Mouse (Mus musculus): ENCODE data around the gene B3gnt6. TPM values are rescaled to one million over a fixed set of nuclear protein-coding genes. Genes with fewer than 3 reads are reported as not detected.

The B3gnt6 gene
- polyA plus RNA-seq, 1 experiment from 2014 or later = 0.57 TPM

DNA sequence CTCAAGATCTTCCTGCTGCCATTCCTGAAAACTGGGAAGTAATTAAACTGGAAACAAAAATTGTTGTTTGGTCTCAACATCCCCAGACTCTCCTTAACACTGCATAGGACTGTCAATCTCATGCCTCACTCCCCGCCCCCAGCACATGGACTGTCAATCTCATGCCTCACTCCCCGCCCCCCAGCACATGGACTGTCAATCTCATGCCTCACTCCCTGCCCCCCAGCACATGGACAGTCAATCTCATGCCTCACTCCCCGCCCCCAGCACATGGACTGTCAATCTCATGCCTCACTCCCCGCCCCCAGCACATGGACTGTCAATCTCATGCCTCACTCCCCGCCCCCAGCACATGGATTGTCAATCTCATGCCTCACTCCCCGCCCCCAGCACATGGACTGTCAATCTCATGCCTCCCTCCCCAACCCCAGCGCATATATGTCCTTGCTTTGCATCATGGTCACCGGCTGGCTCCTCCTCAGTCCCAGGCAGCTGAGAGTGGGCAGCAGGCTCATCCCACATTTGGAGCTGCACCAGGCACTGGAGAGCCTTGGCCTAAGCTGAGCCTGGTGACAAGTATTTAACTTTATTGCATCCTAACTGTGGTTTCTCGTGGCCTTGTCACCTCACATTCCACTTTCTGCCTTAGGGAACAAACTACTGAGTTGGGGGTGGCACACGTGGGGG is 50.4 kb downstream of the B3gnt6 start:
- no peaks in the 10 kb centered on the region for H3K9me3 ChIP-seq (replicated peaks; ENCODE audit: control insufficient read depth, low read length, poor library complexity, severe bottlenecking)
- 73% methylated on average over 10 of the region's 10 CpGs for WGBS
- no peaks in the 10 kb centered on the region for H3K36me3 ChIP-seq (ENCODE audit: control insufficient read depth, insufficient read depth, low read length)
- no peak overlapping the region for H3K27ac ChIP-seq (ENCODE audit: low read length)
- ATAC-seq = no peak
- H3K27me3 ChIP-seq (ENCODE audit: control insufficient read depth, insufficient read depth, low read depth, low read length) = no peaks in the 10 kb centered on the region
- H3K4me3 ChIP-seq (ENCODE audit: low read depth, low read length) = no peak overlapping the region
- H3K9ac ChIP-seq (ENCODE audit: low read depth, low read length) = no peak overlapping the region
- H3K4me2 ChIP-seq (ENCODE audit: low read length) = no peak overlapping the region
- peaks cover 7% of the 10 kb centered on the region; the same call in 1 of the 2 replicates for H3K4me1 ChIP-seq (ENCODE audit: control insufficient read depth, insufficient read depth, low read length)

GRCm38 (mm10) chr7:98147766-98148165 is 51.5 kb downstream of the B3gnt6 start:
- no peak overlapping the region for H3K4me3 ChIP-seq (ENCODE audit: low read depth, low read length)
- H3K27ac ChIP-seq (ENCODE audit: low read length) = no peak overlapping the region
- 54% methylated on average over 8 of the region's 8 CpGs for WGBS
- ATAC-seq = no peak
- H3K27me3 ChIP-seq (ENCODE audit: control insufficient read depth, insufficient read depth, low read depth, low read length) = no peaks in the 10 kb centered on the region
- H3K4me2 ChIP-seq (ENCODE audit: low read length) = no peak overlapping the region
- no peaks in the 10 kb centered on the region for H3K9me3 ChIP-seq (replicated peaks; ENCODE audit: control insufficient read depth, low read length, poor library complexity, severe bottlenecking)
- no peak overlapping the region for H3K9ac ChIP-seq (ENCODE audit: low read depth, low read length)
- H3K4me1 ChIP-seq (ENCODE audit: control insufficient read depth, insufficient read depth, low read length) = peaks cover 7% of the 10 kb centered on the region
- H3K36me3 ChIP-seq (ENCODE audit: control insufficient read depth, insufficient read depth, low read length) = no peaks in the 10 kb centered on the region

GRCm38 (mm10) chr7:98146447-98146845 is 52.8 kb downstream of the B3gnt6 start:
- Histone ChIP-seq H3K9ac (ENCODE audit: low read depth, low read length) (no peak overlapping the region), H3K27ac (ENCODE audit: low read length) (no peak overlapping the region), H3K36me3 (ENCODE audit: control insufficient read depth, insufficient read depth, low read length) (no peaks in the 10 kb centered on the region), H3K9me3 (replicated peaks; ENCODE audit: control insufficient read depth, low read length, poor library complexity, severe bottlenecking) (no peaks in the 10 kb centered on the region), H3K27me3 (ENCODE audit: control insufficient read depth, insufficient read depth, low read depth, low read length) (no peaks in the 10 kb centered on the region), H3K4me2 (ENCODE audit: low read length) (no peak overlapping the region), H3K4me3 (ENCODE audit: low read depth, low read length) (no peak overlapping the region), H3K4me1 (ENCODE audit: control insufficient read depth, insufficient read depth, low read length) (peaks cover 9% of the 10 kb centered on the region)
- ATAC-seq = no peak
- WGBS = 85% methylated on average over 8 of the region's 8 CpGs

DNA sequence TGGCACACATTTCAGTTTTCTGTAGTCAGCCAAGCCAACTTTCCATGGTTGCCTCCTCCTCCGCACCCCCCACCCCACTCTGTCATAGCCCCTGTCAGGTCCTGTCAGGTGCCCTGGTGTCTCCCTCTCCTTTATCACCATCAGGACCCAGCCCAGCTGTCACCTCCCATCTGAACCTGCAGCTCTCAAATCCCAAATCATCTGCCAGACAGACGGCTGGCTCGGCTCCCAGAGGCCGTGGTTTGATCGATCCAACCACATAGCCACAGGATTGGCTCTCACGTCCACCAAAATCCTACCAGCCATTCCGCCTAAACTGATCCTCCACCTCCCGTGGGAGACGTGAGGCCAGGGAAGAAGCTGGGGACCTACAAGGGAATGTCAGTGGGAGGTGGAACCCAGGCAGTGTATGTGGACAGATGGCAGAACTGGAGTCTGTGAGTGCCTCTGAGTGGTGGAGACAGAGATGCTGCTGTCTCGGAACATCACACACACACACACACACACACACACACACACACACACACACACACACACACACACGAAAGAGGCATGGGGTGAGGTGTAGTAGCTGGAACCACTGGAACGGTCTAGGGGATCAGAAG is 53.3 kb downstream of the B3gnt6 start:
- H3K9ac ChIP-seq (ENCODE audit: low read depth, low read length) = no peak overlapping the region
- no peak for ATAC-seq
- H3K36me3 ChIP-seq (ENCODE audit: control insufficient read depth, insufficient read depth, low read length) = no peaks in the 10 kb centered on the region
- no peak overlapping the region for H3K4me2 ChIP-seq (ENCODE audit: low read length)
- no peaks in the 10 kb centered on the region for H3K27me3 ChIP-seq (ENCODE audit: control insufficient read depth, insufficient read depth, low read depth, low read length)
- H3K4me1 ChIP-seq (ENCODE audit: control insufficient read depth, insufficient read depth, low read length) = peaks cover 10% of the 10 kb centered on the region
- no peaks in the 10 kb centered on the region for H3K9me3 ChIP-seq (replicated peaks; ENCODE audit: control insufficient read depth, low read length, poor library complexity, severe bottlenecking)
- WGBS = 81% methylated on average over 11 of the region's 12 CpGs
- H3K27ac ChIP-seq (ENCODE audit: low read length) = no peak overlapping the region
- H3K4me3 ChIP-seq (ENCODE audit: low read depth, low read length) = no peak overlapping the region

DNA sequence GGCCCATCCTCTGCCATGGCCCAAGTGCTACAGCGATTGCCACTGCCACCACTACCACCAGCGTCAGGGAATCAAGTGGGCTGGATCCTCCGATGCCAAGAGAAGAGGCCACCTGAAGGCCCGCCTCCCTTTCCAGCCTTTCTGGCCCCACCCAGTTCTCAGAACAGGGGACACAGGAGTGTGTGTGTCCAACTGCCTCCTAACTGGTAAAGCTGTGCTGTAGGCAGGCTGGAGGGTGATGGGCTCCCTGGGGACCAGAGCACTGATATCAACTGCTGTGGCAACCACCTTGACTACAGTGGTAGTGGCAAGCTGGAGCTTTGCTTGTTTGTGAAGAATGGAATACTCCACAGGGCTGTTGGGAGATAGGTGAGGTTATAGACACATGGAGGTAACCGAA is 53.9 kb downstream of the B3gnt6 start, which contains the start of gene Omp:
Gene Omp (minus strand): TSS at position 101 of the 400 bp plus-strand sequence.
- H3K9ac ChIP-seq (ENCODE audit: low read depth, low read length) = no peak within 1 kb of the TSS
- H3K4me2 ChIP-seq (ENCODE audit: low read length) = no peak within 1 kb of the TSS
- no peaks in the 10 kb centered on the region for H3K27me3 ChIP-seq (ENCODE audit: control insufficient read depth, insufficient read depth, low read depth, low read length)
- H3K4me1 ChIP-seq (ENCODE audit: control insufficient read depth, insufficient read depth, low read length) = peaks cover 10% of the 10 kb centered on the region
- no peak within 1 kb of the TSS for H3K27ac ChIP-seq (ENCODE audit: low read length)
- ATAC-seq = no peak
- 89% methylated on average over 5 of the region's 5 CpGs for WGBS
- no peaks in the 10 kb centered on the region for H3K9me3 ChIP-seq (replicated peaks; ENCODE audit: control insufficient read depth, low read length, poor library complexity, severe bottlenecking)
- H3K4me3 ChIP-seq (ENCODE audit: low read depth, low read length) = no peak within 1 kb of the TSS
- no peaks in the 10 kb centered on the region for H3K36me3 ChIP-seq (ENCODE audit: control insufficient read depth, insufficient read depth, low read length)

- Histone ChIP-seq H3K27me3 (ENCODE audit: control insufficient read depth, insufficient read depth, low read depth, low read length) (no peaks in the 10 kb centered on the region), H3K4me1 (ENCODE audit: control insufficient read depth, insufficient read depth, low read length) (peaks cover 3% of the 10 kb centered on the region; the same call in 1 of the 2 replicates), H3K27ac (ENCODE audit: low read length) (no peak overlapping the region), H3K9ac (ENCODE audit: low read depth, low read length) (no peak overlapping the region), H3K4me3 (ENCODE audit: low read depth, low read length) (no peak overlapping the region), H3K4me2 (ENCODE audit: low read length) (no peak overlapping the region), H3K9me3 (replicated peaks; ENCODE audit: control insufficient read depth, low read length, poor library complexity, severe bottlenecking) (no peaks in the 10 kb centered on the region), H3K36me3 (ENCODE audit: control insufficient read depth, insufficient read depth, low read length) (no peaks in the 10 kb centered on the region)
- ATAC-seq = no peak
- 31% methylated on average over 3 of the region's 3 CpGs for WGBS
Measured at GRCm38 (mm10) chr7:98142648-98143047, 56.6 kb downstream of the B3gnt6 start.

Other genes with a start within 250 kb of the B3gnt6 start
- gene Myo7a, start 80.0 kb downstream of the B3gnt6 start, polyA plus RNA-seq (2015; fragmentation: Nextera tagmentation; extraction: Ambion mirVana) = 22.5 and 22.8 TPM in 2 replicates
- gene Omp, start 54.0 kb downstream of the B3gnt6 start, polyA plus RNA-seq (2015; fragmentation: Nextera tagmentation; extraction: Ambion mirVana) = 0.35 TPM in 2 replicates
- gene Capn5, start 21.2 kb downstream of the B3gnt6 start, polyA plus RNA-seq (2015; fragmentation: Nextera tagmentation; extraction: Ambion mirVana) = 23.5 and 24.0 TPM in 2 replicates
- 20.6 and 22.5 TPM in 2 replicates for gene Acer3, start 121.7 kb upstream of the B3gnt6 start, polyA plus RNA-seq (2015; fragmentation: Nextera tagmentation; extraction: Ambion mirVana)
- 7.0 and 8.0 TPM in 2 replicates for gene Tsku, start 161.8 kb upstream of the B3gnt6 start, polyA plus RNA-seq (2015; fragmentation: Nextera tagmentation; extraction: Ambion mirVana)
- gene Gucy2d, start 240.9 kb upstream of the B3gnt6 start, polyA plus RNA-seq (2015; fragmentation: Nextera tagmentation; extraction: Ambion mirVana) = 0.05 TPM in 1 of 2 replicates, not detected in the other